Mouse (Mus musculus) cerebellum, adult 2 months (tissue): ENCODE results near the gene Ptger1. TPM values are rescaled to one million over a fixed set of nuclear protein-coding genes. Genes with fewer than 3 reads are reported as not detected.

Experiments
- DNase-seq, 2 experiments: peaks; one replicate each; pipeline ENCODE4 v3.0.0; 2021
- H3K27ac ChIP-seq: fragments of 200-500 bp; 2 replicates; pipeline ENCODE4 v1.5.1; 2012; ENCODE audit warnings: low read length, control low read depth, inconsistent platforms; ENCODE audit not compliant: insufficient read depth
- H3K27me3 ChIP-seq: fragments of 200-500 bp; 2 replicates; pipeline ENCODE4 v1.6.1; 2012; ENCODE audit warnings: inconsistent platforms, mild to moderate bottlenecking, low read length, moderate library complexity; ENCODE audit not compliant: control insufficient read depth, insufficient read depth
- H3K4me1 ChIP-seq: fragments of 200-500 bp; 2 replicates; pipeline ENCODE4 v1.6.1; 2011; ENCODE audit warnings: low read length; ENCODE audit not compliant: control insufficient read depth, insufficient read depth
- H3K4me3 ChIP-seq: fragments of 200-500 bp; replicated peaks from 2 replicates; pipeline ENCODE3; 2011; ENCODE audit warnings: mild to moderate bottlenecking, low read depth, low read length, control low read depth; ENCODE audit not compliant: insufficient read depth
- CTCF ChIP-seq: fragments of 200-500 bp; IDR thresholded peaks from 2 replicates; pipeline ENCODE4 v1.5.1; 2011; ENCODE audit warnings: low read depth, mild to moderate bottlenecking, control low read depth, low read length, moderate library complexity, borderline replicate concordance; ENCODE audit not compliant: insufficient read depth
- POLR2A ChIP-seq: fragments of 200-500 bp; IDR thresholded peaks from 2 replicates; pipeline ENCODE4 v1.6.1; 2011; ENCODE audit warnings: low read length, control low read depth, borderline replicate concordance; ENCODE audit not compliant: insufficient read depth
- WGBS: fragments of 180-500 bp; shearing (Covaris S2); methylation state at CpG from one replicate; pipeline ENCODE4 v1.1.7; 2018; 5-methylcytosine and 5-hydroxymethylcytosine counted together
- polyA plus RNA-seq: library from polyadenylated mRNA; depleted of rRNA; stranded (reverse); fragments of >200 nt; gene quantifications from 2 replicates; pipeline ENCODE4 v1.2.3, GENCODE M21; 2012

Gene Ptger1
- polyA plus RNA-seq, 1 experiment, result 0.77 TPM

- Histone ChIP-seq H3K4me3 (no peak overlapping the region), H3K27me3 (no peaks in the 10 kb centered on the region), H3K27ac (no peak overlapping the region), H3K4me1 (peaks cover 9% of the 10 kb centered on the region)
- DNase-seq, result no peak
- TF ChIP-seq CTCF, result no peak
- no peak for TF ChIP-seq POLR2A
- WGBS, result 67% methylated on average over 9 of the region's 9 CpGs
Observed at GRCm38 (mm10) chr8:83700423-83701085, 34.1 kb downstream of the Ptger1 start.

DNA sequence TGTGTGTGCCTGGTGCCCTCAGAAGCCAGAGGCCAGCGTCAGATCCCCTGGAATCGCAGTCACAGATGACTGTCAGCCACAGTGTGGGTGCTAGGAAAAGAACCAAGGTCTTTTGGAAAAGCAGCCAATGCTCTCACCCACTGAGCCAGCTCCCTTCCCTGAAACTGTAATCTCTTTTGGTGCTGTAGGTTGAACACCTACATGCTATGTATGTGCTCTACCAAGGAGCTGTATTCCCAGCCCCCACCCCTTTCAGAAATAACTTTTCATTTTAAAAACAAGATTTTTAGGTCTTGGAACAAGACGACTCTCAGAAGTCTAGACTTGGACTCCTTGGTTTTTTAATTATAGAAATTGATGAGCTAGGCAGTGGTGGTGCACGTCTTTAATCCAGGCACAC is 36.9 kb downstream of the Ptger1 start:
- TF ChIP-seq CTCF (no peak), POLR2A (no peak)
- WGBS, result 83% methylated on average over 4 of the region's 4 CpGs
- H3K27ac ChIP-seq, result no peak overlapping the region
- no peaks in the 10 kb centered on the region for H3K27me3 ChIP-seq
- H3K4me1 ChIP-seq, result no peaks in the 10 kb centered on the region
- no peak overlapping the region for H3K4me3 ChIP-seq
- no peak for DNase-seq

- Histone ChIP-seq H3K4me1 (no peaks in the 10 kb centered on the region), H3K4me3 (no peak overlapping the region), H3K27ac (no peak overlapping the region), H3K27me3 (no peaks in the 10 kb centered on the region)
- no peak for TF ChIP-seq CTCF
- no peak for TF ChIP-seq POLR2A
- no peak for DNase-seq
- 55% methylated on average over 5 of the region's 5 CpGs for WGBS
Observed at GRCm38 (mm10) chr8:83706411-83706810, 39.9 kb downstream of the Ptger1 start.

GRCm38 (mm10) chr8:83707554-83707953 is 41.1 kb downstream of the Ptger1 start:
- no peak for DNase-seq
- WGBS, result 67% methylated on average over 8 of the region's 8 CpGs
- Histone ChIP-seq H3K4me3 (no peak overlapping the region), H3K4me1 (no peaks in the 10 kb centered on the region), H3K27ac (no peak overlapping the region), H3K27me3 (no peaks in the 10 kb centered on the region)
- TF ChIP-seq POLR2A (no peak), CTCF (no peak)

GRCm38 (mm10) chr8:83714676-83715030 is 48.2 kb downstream of the Ptger1 start:
- no peak for DNase-seq
- peak overlapping the region; percentile 75 for H3K4me3 ChIP-seq
- TF ChIP-seq POLR2A (no peak), CTCF (no peak)
- no peak overlapping the region for H3K27ac ChIP-seq
- H3K27me3 ChIP-seq, result no peaks in the 10 kb centered on the region
- 15% methylated on average over 8 of the region's 8 CpGs for WGBS
- 0 out of 2 replicates have a peak, but pooled peaks cover 3% of the 10 kb centered on the region for H3K4me1 ChIP-seq

DNA sequence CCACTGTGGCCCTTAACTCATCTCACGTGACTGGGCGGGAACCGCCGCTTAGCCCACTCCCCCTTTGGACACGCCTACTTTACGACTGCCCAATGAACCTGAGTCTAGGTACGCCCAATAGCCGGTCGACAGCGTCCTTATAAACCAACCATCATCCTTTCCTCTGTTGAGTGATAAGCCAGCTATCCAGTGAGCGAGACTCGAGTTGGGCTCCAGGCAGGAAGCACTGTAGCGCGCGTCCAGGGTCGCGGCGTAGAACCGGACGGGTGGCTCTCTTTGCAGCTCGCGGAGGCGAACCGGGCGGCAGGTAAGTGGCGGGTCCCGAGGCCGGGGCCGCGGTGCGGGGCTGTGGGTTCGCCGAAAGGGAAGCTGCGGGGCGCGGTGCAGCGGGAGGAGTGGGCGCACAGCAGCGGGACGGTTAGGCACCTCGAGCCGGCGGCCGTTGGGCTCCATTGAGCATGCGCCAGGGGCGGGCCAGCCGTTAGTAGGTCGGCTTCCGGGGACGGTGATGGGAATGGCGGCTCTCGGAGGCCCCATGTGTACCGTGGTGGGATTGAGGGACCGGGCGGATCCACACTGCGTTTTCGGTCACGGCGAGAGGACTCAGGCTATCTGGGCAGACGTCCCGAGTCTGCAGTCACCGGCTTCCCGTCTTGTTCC is 48.7 kb downstream of the Ptger1 start, which contains the start of gene Ddx39:
Ddx39 (plus strand) TSS at position 147 of the 660 bp plus-strand sequence.
- H3K27me3 ChIP-seq, result no peaks in the 10 kb centered on the region
- peak within 1 kb of the TSS; percentile 75 for H3K4me3 ChIP-seq
- TF ChIP-seq POLR2A (peak; percentile 86), CTCF (no peak)
- peak; percentile 96 to 98 for DNase-seq
- 0 out of 2 replicates have a peak, but pooled peaks cover 3% of the 10 kb centered on the region for H3K4me1 ChIP-seq
- under 1% methylated on average over 63 of the region's 63 CpGs for WGBS
- H3K27ac ChIP-seq, result peak within 1 kb of the TSS; percentile 71

GRCm38 (mm10) chr8:83715771-83716170 is 49.3 kb downstream of the Ptger1 start:
- WGBS, result 1% methylated on average over 17 of the region's 17 CpGs
- H3K27ac ChIP-seq, result no peak overlapping the region

DNA sequence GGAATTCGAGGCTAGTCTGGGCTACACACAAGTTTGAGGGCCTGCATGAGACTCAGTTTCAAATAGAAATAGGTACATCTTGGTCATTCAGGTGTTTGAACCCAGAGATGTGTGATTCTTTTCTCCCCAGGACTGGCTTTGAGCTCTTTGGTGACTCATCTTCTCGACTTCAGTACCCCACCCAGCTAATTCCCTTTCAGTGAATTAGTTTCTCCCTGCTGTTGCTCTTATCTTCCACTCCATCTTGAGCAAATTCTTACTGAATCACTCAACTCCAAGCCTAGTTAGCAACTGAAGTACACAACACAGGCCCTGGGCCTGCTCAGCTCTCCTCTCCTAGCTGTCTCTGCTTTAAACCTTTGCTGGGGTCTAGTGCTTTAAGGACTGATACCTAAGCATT is 50.1 kb downstream of the Ptger1 start:
- WGBS, result 60% methylated on average over 2 of the region's 2 CpGs
- Histone ChIP-seq H3K27ac (no peak overlapping the region), H3K4me1 (0 out of 2 replicates have a peak, but pooled peaks cover 3% of the 10 kb centered on the region), H3K4me3 (no peak overlapping the region), H3K27me3 (no peaks in the 10 kb centered on the region)
- no peak for DNase-seq
- TF ChIP-seq POLR2A (no peak), CTCF (no peak)

More at GRCm38 (mm10) chr8:83715771-83716170, 49.3 kb downstream of the Ptger1 start:
- 0 out of 2 replicates have a peak, but pooled peaks cover 3% of the 10 kb centered on the region for H3K4me1 ChIP-seq
- TF ChIP-seq POLR2A, result no peak
- no peak for TF ChIP-seq CTCF
- no peaks in the 10 kb centered on the region for H3K27me3 ChIP-seq
- peak overlapping the region; percentile 75 for H3K4me3 ChIP-seq
- no peak for DNase-seq
